Mouse (Mus musculus): ENCODE results near the gene Olfr1442.
"Not testable (repeated sequence)": the region's sequence is repeated elsewhere in the genome, so short reads cannot be mapped to it uniquely, and the experiment has no call there.

The Olfr1442 gene

DNA sequence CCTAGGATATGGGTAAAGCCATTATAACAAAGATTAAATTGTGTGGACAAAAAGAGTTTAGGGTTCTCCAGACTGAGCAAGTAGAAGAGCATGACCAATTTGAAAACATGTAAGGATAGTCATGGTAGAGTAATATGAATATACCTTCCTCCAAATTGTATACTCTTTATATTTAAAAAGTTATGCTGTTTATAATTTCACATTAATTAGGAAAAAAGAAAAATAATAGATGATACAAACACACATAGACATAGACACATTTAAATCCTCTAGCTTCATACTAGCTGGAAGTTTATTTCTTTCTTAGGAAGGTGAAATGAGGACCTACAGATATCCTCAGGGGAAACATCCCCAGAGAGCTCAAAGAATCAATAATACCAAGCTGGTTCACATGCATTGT, at the start of gene Olfr1442:
Olfr1442 (plus strand) TSS at position 301 of the 400 bp plus-strand sequence.
- DNase-seq (ENCODE audit: extremely low read depth, low read depth) = no peak

DNA sequence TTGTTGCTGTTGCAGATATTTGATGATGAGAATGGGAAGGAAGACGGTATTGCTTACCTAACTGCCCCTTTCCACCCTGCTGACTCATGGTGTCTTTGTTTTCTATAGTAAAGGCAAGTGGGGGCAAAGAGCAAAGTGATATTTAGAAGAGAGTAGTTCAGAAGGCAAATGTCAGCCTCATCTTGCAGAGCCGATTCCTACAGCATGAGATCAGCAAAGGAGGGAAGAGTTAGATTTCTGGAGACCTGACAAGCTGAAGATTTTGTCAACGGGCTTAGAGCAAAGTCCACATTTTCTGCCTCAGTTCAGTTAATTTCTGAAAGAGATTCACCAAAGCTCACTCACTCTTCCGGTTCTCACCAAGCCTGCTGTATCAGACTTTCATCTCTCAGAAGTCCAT, 37.1 kb upstream of the Olfr1442 start, which contains the start of gene Glyat:
Glyat (plus strand) TSS at position 133 of the 400 bp plus-strand sequence.
- DNase-seq (ENCODE audit: extremely low read depth, low read depth) = no peak

DNA sequence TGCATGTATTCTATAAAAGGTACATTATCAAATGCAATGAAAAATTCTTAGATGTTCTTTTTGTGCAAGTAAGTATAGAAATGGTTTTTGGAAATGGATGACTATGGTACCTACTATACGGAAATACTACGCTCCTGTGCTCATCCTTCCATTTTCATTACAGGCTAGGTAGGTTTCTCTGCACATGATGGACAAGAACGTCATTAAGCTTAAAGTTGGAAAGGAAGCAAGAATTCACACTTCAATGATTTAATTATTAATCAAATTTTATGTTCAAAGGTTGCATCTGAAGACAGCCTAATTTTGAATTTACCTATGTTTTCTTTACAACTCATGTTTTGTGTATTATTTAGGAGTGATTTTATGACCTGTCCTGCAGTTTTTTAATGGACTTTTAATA, 36.0 kb upstream of the Olfr1442 start:
- no peak for DNase-seq (ENCODE audit: extremely low read depth, low read depth)

DNA sequence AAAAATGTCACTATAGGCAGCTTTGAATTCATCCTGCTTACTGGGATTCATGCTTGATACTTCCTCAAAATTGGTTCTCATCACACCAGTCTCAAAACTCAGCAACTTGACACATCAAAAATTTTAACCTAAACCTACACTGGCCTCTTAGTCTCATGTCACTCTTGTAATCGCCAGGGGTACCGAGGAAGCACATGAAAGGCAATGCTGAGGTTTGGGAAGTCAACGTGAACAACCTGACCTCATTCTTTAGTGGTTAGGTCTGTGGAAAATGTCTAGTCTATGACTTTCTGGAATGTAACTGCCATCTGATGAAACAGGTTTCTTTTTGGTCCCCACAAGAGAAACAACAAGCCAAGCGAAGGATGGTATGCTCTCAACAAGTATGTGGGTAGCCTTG, 35.3 kb upstream of the Olfr1442 start:
- DNase-seq (ENCODE audit: extremely low read depth, low read depth) = no peak

DNA sequence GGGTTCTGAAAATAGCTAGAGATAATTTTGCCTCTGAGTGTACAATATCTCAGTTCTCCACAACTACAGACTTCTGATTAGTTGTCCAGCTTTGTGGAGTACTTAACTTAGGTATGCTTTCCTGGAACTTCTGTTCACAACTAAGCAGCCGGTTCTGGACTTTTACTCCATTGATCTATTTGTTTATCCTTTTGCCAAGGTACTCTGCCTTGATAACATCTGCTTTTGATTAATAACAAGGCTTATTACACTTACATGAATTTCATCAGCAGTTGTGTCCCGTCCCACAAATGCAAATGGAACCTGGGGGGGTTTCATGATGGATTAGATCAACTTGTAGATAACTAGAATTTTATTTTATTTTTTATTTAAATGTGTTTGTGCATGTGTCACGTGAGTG, 33.4 kb upstream of the Olfr1442 start:
- DNase-seq (ENCODE audit: extremely low read depth, low read depth) = no peak

DNA sequence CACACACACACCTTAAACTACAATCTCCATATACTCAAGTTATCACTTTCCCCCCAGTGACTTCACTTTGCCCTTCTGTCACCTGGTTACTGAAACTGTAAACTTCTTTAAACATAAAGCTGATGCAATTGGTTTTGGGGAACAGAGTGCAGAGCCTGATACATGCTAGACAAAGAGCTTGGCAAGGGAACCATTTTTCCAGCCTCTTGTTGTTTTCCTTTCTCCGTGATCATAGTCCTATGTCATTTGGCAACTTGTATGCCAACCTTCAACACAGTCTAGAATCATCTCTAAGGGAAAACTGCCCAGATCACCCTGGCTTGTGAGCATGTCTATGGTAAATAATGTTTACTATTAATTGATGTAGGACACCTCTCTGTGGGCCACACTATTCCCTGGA, 32.2 kb upstream of the Olfr1442 start:
- DNase-seq (ENCODE audit: extremely low read depth, low read depth) = no peak

DNA sequence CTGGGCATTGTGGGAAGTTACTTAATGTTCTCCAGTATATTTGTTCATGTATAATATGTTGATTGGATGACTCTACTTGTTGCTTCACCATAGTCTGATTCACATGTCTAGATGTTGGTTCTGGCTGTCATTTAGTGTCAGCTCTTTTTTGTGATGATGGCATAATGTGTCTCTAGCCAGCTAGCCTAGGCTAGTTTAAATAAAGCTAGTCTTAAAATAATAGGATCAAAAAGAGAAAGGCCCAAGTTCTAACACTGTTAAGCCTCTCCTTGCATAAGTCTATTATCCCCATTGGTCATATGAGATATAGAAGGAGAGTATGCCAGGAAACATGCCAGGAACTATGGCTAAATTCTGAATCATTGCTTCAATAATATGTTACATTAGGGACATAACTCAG, 20.7 kb upstream of the Olfr1442 start:
- DNase-seq (ENCODE audit: extremely low read depth, low read depth) = no peak

DNA sequence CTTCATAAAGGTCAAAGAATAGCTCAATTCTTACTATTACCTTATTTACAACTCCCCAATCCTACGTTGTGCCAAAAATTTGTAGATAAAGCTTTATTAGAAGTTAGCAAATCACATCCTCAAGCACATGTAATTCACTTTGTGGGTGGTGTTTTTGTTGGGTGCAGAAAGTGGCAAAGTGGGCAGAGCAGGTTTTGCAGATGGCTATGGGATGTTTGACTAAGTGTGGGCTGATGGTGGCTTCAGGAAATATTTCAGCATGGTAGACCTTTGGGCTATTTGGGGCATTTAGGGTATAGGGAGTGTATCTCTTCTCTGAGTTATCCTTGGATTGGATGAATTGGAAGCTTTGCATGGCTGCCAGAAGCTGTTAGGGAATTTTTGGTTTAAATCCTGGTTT, 4.1 kb upstream of the Olfr1442 start:
- no peak for DNase-seq (ENCODE audit: extremely low read depth, low read depth)

DNA sequence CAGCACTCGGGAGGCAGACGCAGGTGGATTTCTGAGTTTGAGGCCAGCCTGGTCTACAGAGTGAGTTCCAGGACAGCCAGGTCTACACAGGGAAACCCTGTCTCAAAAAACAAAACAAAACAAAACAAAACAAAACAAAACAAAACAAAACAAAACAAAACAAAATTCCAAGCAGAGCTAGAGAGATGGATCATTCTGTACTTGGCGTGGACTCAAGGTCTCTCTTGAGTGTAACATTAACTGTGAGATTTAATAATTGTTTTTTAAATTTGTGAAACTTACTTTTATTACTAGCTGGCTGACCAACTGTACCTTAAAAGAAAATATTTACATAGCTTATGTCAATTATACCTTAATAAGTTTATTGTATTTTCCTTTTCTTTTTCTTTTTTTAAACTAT, 1.6 kb upstream of the Olfr1442 start:
- not testable (repeated sequence) for DNase-seq (ENCODE audit: extremely low read depth, low read depth)

DNA sequence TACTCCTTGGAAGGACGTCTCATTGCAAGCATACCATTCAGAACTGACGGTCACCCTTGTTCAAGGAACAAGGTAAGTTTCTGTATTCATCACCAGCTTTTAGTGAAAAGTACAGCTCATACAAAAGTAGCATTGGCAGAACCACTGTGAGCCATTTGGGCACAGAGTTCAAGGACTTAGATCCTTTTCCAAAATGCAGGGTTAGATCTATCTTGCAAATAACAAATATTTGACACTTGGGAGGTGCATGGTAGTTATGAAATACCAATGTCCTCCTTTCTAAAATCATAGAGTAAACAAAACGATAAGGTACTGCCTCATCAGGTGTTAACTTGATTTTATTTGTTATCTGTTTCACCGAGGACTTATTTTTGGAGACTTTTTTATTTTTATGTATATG, 812 bp downstream of the Olfr1442 start:
- no peak for DNase-seq (ENCODE audit: extremely low read depth, low read depth)

DNA sequence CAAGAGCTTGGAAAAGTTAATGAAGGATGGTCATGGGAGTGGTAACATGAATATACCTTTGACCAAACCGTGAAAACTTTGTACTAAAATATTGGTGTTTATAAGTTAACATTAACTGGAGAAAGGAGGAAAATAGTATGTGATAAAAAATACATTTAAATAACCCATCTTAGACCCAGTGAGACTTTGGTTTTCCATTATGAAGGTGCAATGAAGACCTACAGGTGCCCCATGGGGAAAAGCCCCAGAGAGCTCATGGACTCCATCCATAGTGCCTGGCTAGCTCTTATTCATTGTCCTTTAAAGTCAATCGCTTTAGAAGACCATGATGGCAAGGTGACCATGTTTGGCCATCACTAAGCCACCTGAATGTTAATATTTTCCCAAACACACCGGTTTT, 7.6 kb downstream of the Olfr1442 start, which contains the start of gene Olfr1443:
Olfr1443 (plus strand) TSS at position 301 of the 400 bp plus-strand sequence.
- no peak for DNase-seq (ENCODE audit: extremely low read depth, low read depth)

DNA sequence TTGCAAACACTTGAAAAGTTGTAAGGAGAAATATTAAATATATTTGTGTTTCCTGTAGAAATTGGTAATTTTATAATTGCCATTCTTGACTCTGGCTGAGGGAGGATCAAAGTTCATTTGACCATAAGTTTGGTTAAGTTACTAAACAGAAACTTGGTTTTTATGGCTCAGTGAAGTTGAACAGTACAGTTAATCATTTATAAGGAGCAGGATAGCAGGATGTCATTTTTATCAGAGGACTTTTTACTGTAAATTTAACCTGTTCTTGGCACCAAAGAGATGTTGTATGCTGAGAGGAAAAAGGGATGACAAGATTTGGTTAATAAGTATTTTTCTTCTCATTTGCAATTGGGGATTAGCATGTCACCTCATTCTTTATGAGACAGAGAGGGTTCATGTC, 14.4 kb downstream of the Olfr1442 start:
- no peak for DNase-seq (ENCODE audit: extremely low read depth, low read depth)

DNA sequence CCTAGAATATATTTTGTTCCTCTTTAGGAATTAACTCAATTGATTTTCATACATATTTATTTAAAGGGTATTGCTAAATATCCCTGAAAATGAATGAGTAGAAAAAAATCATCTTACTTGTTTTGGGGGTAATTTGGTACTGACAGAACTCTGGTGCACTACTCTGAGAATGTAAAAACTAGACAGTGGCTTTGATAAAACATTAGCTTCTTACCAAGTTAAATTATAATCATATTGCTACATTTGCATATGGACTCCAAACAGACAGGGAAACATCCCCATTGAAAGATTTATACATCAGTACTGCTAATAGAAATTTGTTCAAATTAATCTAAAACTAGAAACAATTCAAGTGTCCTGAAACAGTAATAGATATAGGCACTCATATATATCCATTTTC, 15.0 kb downstream of the Olfr1442 start:
- no peak for DNase-seq (ENCODE audit: extremely low read depth, low read depth)

DNA sequence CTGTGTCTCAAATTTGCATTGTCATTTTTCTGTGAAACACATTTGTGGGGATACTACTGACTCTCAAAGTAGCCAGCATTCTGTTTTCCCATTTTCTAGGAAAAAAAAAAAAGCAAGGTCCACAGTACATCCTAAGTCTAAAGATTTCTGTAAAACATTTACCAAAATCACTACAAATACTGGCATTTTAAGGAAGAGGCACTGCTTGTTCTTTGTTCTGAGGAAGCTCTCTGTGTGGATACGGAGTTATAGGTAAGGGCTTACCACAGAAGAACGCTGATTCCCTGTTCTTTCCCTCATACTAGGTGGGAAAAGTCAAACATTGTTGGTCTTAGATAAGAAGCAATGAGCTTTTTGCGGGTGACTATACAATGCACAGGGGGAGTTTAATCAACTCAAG, 25.4 kb downstream of the Olfr1442 start, which contains the start of gene Keg1:
Keg1 (plus strand) TSS at position 197 of the 400 bp plus-strand sequence.
- DNase-seq (ENCODE audit: extremely low read depth, low read depth) = no peak

DNA sequence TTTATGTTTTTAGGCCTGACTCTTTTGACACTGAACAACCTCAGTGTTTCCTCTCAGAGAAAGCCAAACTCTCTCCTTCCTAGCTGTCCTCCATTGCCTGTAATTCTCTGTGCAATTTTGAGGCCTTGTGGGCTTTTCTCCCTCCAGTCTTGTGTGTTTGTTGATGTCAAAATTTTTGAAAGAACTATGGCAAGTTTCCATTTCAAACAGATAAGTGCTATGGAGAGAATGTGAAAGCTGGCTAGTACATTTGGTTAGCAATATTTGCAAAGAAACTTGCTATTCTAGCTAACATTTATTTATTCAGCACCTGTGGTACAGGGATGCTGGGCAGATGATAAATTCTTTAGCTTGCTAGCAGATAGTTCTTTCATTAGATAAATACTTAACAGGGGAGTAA, 26.0 kb downstream of the Olfr1442 start:
- DNase-seq (ENCODE audit: extremely low read depth, low read depth) = no peak

DNA sequence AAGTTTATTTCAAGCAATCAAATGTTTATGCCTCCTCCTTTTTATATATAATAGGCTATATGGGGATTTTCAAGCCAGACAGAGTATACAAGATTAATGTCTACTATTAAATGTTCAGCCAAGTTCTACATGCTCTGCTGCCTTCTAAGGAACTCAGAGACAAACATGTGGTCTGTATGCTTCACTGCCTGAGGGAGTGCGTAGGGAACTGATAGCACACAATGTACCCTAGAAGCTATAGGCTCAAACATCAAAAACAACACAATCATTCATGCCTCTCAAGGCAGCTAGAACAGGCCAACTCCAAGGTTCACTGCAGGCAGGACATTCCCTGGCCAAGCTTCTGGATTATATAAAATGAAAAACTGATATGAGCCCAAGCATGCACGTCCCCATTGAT, 38.2 kb downstream of the Olfr1442 start:
- DNase-seq (ENCODE audit: extremely low read depth, low read depth) = no peak

DNA sequence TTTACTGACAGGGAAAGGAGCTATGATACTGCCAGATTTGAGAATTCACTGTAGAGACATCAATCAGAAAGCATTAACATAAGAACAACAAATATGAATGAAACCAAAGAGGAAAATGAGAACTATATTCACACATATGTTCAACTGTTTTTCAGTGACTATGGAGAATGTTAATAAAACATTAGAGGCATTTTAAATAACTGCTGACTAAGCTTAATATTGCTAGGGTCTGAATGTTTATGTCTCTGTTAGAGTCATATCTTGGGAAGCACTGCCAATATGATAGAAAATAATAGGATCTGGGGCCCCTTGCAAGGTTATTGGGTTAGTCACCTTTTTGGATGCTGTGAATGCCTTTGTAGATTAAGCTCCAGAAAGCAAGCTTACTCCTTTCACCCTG, 38.7 kb downstream of the Olfr1442 start:
- DNase-seq (ENCODE audit: extremely low read depth, low read depth) = no peak

DNA sequence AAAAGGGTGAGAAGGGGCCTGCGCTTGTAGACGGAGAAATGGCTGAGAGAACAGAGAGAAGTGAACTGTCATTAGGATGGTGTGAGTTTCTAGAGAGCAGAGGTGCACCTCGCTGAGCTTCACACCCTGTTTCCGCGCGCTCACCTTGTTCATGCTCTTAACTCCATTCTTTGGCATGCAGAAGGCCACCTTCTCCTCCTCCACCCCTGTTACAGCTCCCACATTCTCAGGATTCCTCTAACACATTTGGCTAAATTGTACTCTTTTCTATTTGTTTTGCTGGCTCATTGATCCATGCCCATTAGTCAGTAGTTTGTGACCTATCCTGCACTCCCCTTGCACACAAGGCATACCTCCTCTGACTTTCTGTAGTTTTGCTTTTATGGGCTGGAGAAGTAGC, 49.0 kb downstream of the Olfr1442 start:
- DNase-seq (ENCODE audit: extremely low read depth, low read depth) = no peak

DNA sequence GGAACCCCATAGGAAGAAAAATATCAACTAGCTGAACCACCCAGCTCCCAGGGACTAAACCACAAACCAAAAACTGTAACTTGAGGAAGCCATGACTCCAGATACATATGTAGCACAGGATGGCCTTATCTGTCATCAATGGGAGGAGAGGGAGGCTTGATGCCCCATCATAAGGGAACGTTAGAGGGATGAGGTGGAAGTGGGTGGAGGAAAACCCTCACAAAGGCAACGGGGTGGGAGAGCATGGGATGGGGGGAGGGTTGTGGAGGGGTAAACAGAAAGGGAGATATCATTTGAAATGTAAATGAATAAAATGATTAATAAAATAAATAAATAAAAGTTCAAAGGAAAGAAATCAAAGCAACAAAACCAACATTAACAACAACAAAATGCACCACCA, 50.2 kb downstream of the Olfr1442 start:
- DNase-seq (ENCODE audit: extremely low read depth, low read depth) = no peak

DNA sequence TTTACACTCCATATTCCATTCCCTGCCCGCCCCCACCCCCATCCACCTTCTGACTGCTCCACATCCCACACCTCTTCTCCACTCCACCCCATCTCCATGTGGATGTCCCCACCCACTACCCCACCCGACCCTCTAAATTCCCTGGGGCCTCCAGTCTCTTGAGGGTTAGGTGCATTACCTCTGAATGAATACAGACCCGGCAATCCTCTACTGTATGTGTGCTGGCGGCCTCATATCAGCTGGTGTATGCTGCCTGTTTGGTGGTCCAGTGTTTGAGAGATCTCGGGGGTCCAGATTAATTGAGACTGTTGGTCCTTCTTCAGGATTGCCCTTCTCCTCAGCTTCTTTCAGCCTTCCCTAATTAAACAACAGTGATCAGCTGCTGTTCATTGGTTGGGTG, 50.7 kb downstream of the Olfr1442 start:
- DNase-seq (ENCODE audit: extremely low read depth, low read depth) = not testable (repeated sequence)

DNA sequence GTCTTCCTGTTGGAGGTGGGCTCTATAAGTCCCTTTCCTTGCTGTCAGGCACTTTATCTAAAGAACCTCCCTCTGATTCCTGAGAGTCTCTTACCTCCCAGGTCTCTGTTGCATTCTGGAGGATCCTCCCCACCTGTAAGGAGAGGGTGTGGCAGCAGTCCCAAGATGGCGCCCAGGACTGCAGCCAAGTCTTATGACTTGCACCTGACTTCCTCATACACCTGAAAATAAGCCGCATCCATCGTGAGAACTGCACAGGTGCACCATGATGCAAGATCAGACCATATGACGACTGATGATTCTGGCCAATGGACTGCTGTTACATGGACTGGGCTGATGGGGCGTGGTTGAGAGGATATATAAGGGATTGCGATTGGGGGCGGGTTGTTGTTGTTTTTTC, 51.4 kb downstream of the Olfr1442 start:
- DNase-seq (ENCODE audit: extremely low read depth, low read depth) = not testable (repeated sequence)

DNA sequence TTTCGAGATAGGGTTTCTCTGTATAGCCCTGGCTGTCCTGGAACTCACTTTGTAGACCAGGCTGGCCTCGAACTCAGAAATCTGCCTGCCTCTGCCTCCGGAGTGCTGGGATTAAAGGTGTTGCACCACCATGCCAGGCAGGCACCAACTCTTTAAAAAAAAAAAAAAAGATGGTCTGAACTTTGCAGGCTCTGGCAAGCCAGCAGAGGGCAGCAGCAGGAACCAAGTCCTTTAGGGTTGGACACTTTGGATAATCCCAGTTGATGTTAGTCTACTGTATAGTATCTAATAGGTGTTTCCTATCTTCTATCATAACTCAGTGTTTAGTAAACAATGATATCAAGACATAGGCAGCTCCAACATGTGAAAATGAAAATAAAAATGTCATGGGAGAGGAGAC, 52.1 kb downstream of the Olfr1442 start:
- no peak for DNase-seq (ENCODE audit: extremely low read depth, low read depth)

DNA sequence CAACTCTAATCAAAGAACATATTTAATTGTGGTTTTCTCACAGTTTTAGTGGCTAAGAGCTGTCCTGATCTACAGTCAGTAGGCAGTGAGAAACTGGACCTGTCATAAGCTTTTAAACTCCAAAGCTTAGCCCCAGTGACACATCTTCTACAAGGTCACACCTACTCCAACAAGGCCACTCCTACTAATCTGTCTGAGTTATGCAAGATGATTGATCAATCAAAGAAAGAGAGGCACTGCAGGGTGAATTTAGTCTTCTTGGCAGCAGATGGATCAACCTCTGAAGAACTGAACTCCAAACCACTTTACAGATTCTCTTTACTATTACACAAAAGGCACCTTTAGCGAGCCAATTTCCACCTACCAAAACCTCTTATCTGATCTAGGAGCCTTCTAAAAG, 55.6 kb downstream of the Olfr1442 start:
- no peak for DNase-seq (ENCODE audit: extremely low read depth, low read depth)

Data from MEL-GATA-1-ER (cell line).